Comparison of ENCODE assay signal across 9 mouse cellular contexts in genomic region chr1:137902859-137903258, GRCm38 (mm10).
DNase-seq lines count a peak whose midpoint lies in the region; ATAC-seq and TF ChIP-seq lines count a peak whose summit lies in the region.
"Had no signal": no experiment of that assay in that cellular context is flagged by ENCODE, and none has a peak within 500 bp of the region (broad histone marks: within the 10 kb centered on the region; RNA-seq: fewer than 3 reads in every experiment).

No protein-coding gene starts in this region.

- H3K4me1 ChIP-seq in kidney, embryonic 15.5 days = peaks cover 20% of the 10 kb centered on the region
- peaks cover 3% of the 10 kb centered on the region; the same call in 1 of the 2 replicates for H3K4me1 ChIP-seq in kidney, adult 2 months (ENCODE audit: control insufficient read depth, insufficient read depth, low read length)
- H3K4me1 ChIP-seq in embryonic facial prominence, embryonic 10.5 days = peaks cover 46% of the 10 kb centered on the region
- peaks cover 49% of the 10 kb centered on the region for H3K4me1 ChIP-seq in forebrain, embryonic 15.5 days
- H3K4me1 ChIP-seq in midbrain, embryonic 15.5 days = peaks cover 39% of the 10 kb centered on the region
- H3K4me1 ChIP-seq in intestine, embryonic 16.5 days (ENCODE audit: control insufficient read depth, insufficient read depth, low read length) = peaks cover 2% of the 10 kb centered on the region

- no peak for TF ChIP-seq CTCF in kidney, adult 2 months (conservative IDR thresholded peaks at IDR 0.05; ENCODE audit: insufficient read depth, insufficient read length, low read depth, low read length)

- intact Hi-C loops in left cerebral cortex, postnatal 4 days (cut with DNase I) = loop anchor here (5.0 to 10.0 kb wide), 3 partner anchors 62 to 568 kb away; no protein-coding TSS in a partner anchor

- TF ChIP-seq POLR2A in kidney, adult 2 months (IDR thresholded peaks at IDR 0.05; ENCODE audit: low read depth, low read length) = no peak

- no peaks in the 10 kb centered on the region for H3K27me3 ChIP-seq in kidney, embryonic 15.5 days
- H3K27me3 ChIP-seq in kidney, adult 2 months (replicated peaks; ENCODE audit: control insufficient read depth, insufficient read depth, low read length) = no peaks in the 10 kb centered on the region
- H3K27me3 ChIP-seq in embryonic facial prominence, embryonic 10.5 days (replicated peaks; ENCODE audit: low read depth, poor library complexity, severe bottlenecking) = no peaks in the 10 kb centered on the region
- no peaks in the 10 kb centered on the region for H3K27me3 ChIP-seq in forebrain, embryonic 15.5 days
- H3K27me3 ChIP-seq in midbrain, embryonic 15.5 days (replicated peaks) = no peaks in the 10 kb centered on the region
- H3K27me3 ChIP-seq in intestine, embryonic 16.5 days (replicated peaks; ENCODE audit: control insufficient read depth, insufficient read depth, low read length) = no peaks in the 10 kb centered on the region

- no peak overlapping the region for H3K9ac ChIP-seq in kidney, embryonic 15.5 days
- peak overlapping the region; percentile 66 for H3K9ac ChIP-seq in forebrain, embryonic 15.5 days (replicated peaks)
- no peak overlapping the region for H3K9ac ChIP-seq in midbrain, embryonic 15.5 days
- no peak overlapping the region for H3K9ac ChIP-seq in intestine, embryonic 16.5 days (ENCODE audit: low read depth, low read length)

- WGBS in kidney, embryonic 15.5 days = 61% methylated on average over 6 of the region's 6 CpGs
- WGBS in kidney, adult 2 months = 63% methylated on average over 6 of the region's 6 CpGs
- 67% methylated on average over 6 of the region's 6 CpGs for WGBS in embryonic facial prominence, embryonic 10.5 days
- 14% methylated on average over 6 of the region's 6 CpGs for WGBS in forebrain, embryonic 15.5 days
- 13% methylated on average over 6 of the region's 6 CpGs for WGBS in midbrain, embryonic 15.5 days
- 55% methylated on average over 6 of the region's 6 CpGs for WGBS in intestine, embryonic 16.5 days

- H3K27ac ChIP-seq in kidney, embryonic 15.5 days = 0 out of 2 replicates have a peak overlapping the region, but pooled peaks have one; percentile 29
- H3K27ac ChIP-seq in kidney, adult 2 months (ENCODE audit: insufficient read depth, low read depth, low read length) = no peak overlapping the region
- H3K27ac ChIP-seq in embryonic facial prominence, embryonic 10.5 days (replicated peaks) = no peak overlapping the region
- peak overlapping the region; percentile 98 for H3K27ac ChIP-seq in forebrain, embryonic 15.5 days (replicated peaks)
- peak overlapping the region; percentile 66; the same call in 1 of the 2 replicates for H3K27ac ChIP-seq in midbrain, embryonic 15.5 days
- H3K27ac ChIP-seq in intestine, embryonic 16.5 days (ENCODE audit: low read length) = no peak overlapping the region

- ATAC-seq in kidney, embryonic 15.5 days (replicated peaks; ENCODE audit: low FRiP score) = no peak
- no peak for ATAC-seq in forebrain, embryonic 15.5 days (replicated peaks)
- no peak for ATAC-seq in midbrain, embryonic 15.5 days (replicated peaks)
- ATAC-seq in intestine, embryonic 16.5 days = no peak

- peak overlapping the region; percentile 34 for H3K4me2 ChIP-seq in kidney, embryonic 15.5 days
- peak overlapping the region; percentile 50 for H3K4me2 ChIP-seq in forebrain, embryonic 15.5 days (replicated peaks)
- peak overlapping the region; percentile 65 for H3K4me2 ChIP-seq in midbrain, embryonic 15.5 days
- no peak overlapping the region for H3K4me2 ChIP-seq in intestine, embryonic 16.5 days (ENCODE audit: low read depth, low read length)

- H3K36me3 ChIP-seq in kidney, embryonic 15.5 days = no peaks in the 10 kb centered on the region
- H3K36me3 ChIP-seq in kidney, adult 2 months (ENCODE audit: control insufficient read depth, insufficient read depth, low read length) = no peaks in the 10 kb centered on the region
- peaks cover 5% of the 10 kb centered on the region; the same call in 1 of the 2 replicates for H3K36me3 ChIP-seq in embryonic facial prominence, embryonic 10.5 days (replicated peaks)
- H3K36me3 ChIP-seq in forebrain, embryonic 15.5 days = no peaks in the 10 kb centered on the region
- H3K36me3 ChIP-seq in midbrain, embryonic 15.5 days (replicated peaks) = no peaks in the 10 kb centered on the region
- H3K36me3 ChIP-seq in intestine, embryonic 16.5 days (ENCODE audit: control insufficient read depth, insufficient read depth, low read length) = no peaks in the 10 kb centered on the region
- H3K36me3 ChIP-seq: G1E had no signal

- H3K4me3 ChIP-seq in kidney, embryonic 15.5 days (replicated peaks) = no peak overlapping the region; the same call in 1 of the 2 replicates
- H3K4me3 ChIP-seq in kidney, adult 2 months (ENCODE audit: insufficient read depth, low read depth, low read length) = no peak overlapping the region
- H3K4me3 ChIP-seq in embryonic facial prominence, embryonic 10.5 days = peak overlapping the region; percentile 79
- H3K4me3 ChIP-seq in forebrain, embryonic 15.5 days = peak overlapping the region; percentile 53
- peak overlapping the region; percentile 70 for H3K4me3 ChIP-seq in midbrain, embryonic 15.5 days
- H3K4me3 ChIP-seq in intestine, embryonic 16.5 days (ENCODE audit: low read length) = no peak overlapping the region

- H3K9me3 ChIP-seq in kidney, embryonic 15.5 days (replicated peaks) = no peaks in the 10 kb centered on the region
- no peaks in the 10 kb centered on the region for H3K9me3 ChIP-seq in embryonic facial prominence, embryonic 10.5 days
- no peaks in the 10 kb centered on the region for H3K9me3 ChIP-seq in forebrain, embryonic 15.5 days
- no peaks in the 10 kb centered on the region for H3K9me3 ChIP-seq in midbrain, embryonic 15.5 days
- H3K9me3 ChIP-seq in intestine, embryonic 16.5 days (ENCODE audit: control insufficient read depth, low read length) = no peaks in the 10 kb centered on the region

- no peak for DNase-seq in kidney, adult 2 months
- DNase-seq in embryonic facial prominence, embryonic 10.5 days (ENCODE audit: low spot score) = no peak
- DNase-seq in left cerebral cortex, postnatal 4 days = no peak
- DNase-seq in gastrocnemius, adult 8-10 months (ENCODE audit: low spot score in 2 of 2) = no peak

Comparison
In these comparisons a context has a peak if more than half of its experiments do, and no peak if none do; other contexts are left out.
1. H3K27ac ChIP-seq: peak in kidney, embryonic 15.5 days (single experiment), forebrain, embryonic 15.5 days (single experiment) and midbrain, embryonic 15.5 days (single experiment); none in kidney, adult 2 months (single experiment), embryonic facial prominence, embryonic 10.5 days (single experiment) and intestine, embryonic 16.5 days (single experiment).
2. H3K4me3 ChIP-seq: peak in embryonic facial prominence, embryonic 10.5 days (single experiment), forebrain, embryonic 15.5 days (single experiment) and midbrain, embryonic 15.5 days (single experiment); none in kidney, embryonic 15.5 days (single experiment), kidney, adult 2 months (single experiment) and intestine, embryonic 16.5 days (single experiment).